Mouse (Mus musculus) thymus, postnatal 4 days (tissue): ENCODE measurements around the gene Trappc12.
A peak's percentile ranks its signal among the peaks of the same experiment; 100 is the strongest.

ENCODE experiments used
- DNase-seq: peaks from one replicate; pipeline ENCODE4 v3.0.0; 2021

Trappc12 gene

GRCm38 (mm10) chr12:28685771-28686170, 64.5 kb downstream of the Trappc12 start:
- DNase-seq: no peak

GRCm38 (mm10) chr12:28684674-28685073, 65.6 kb downstream of the Trappc12 start:
- no peak for DNase-seq

GRCm38 (mm10) chr12:28675925-28676209, 74.4 kb downstream of the Trappc12 start:
- DNase-seq: no peak

- peak; percentile 86 for DNase-seq
These were observed 74.9 kb downstream of the Trappc12 start, which contains the start of gene Adi1 for GRCm38 (mm10) chr12:28675121-28675924. TSS of gene Adi1 (plus strand) at chr12:28675231.

GRCm38 (mm10) chr12:28674038-28674720, 76.1 kb downstream of the Trappc12 start:
- DNase-seq: peak; percentile 39

- no peak for DNase-seq
These were observed 83.0 kb downstream of the Trappc12 start for GRCm38 (mm10) chr12:28667287-28667686.

GRCm38 (mm10) chr12:28666734-28667133, 83.5 kb downstream of the Trappc12 start:
- no peak for DNase-seq

- DNase-seq: no peak
These were observed 87.6 kb downstream of the Trappc12 start for GRCm38 (mm10) chr12:28662628-28663027.

GRCm38 (mm10) chr12:28649141-28650110, 100.8 kb downstream of the Trappc12 start, which contains the start of gene Rnaseh1:
TSS of gene Rnaseh1 (plus strand) at chr12:28649602.
- DNase-seq: peak; percentile 95
